Mouse (Mus musculus) c-Kit-positive CD71-negative TER-119-negative erythroid progenitor cells, embryonic 14.5 days (primary cell): ENCODE measurements around the gene Lgr5.

Source experiments
- DNase-seq: peaks from one replicate; pipeline ENCODE4 v3.0.0-alpha.2; 2013; ENCODE audit warnings: low read depth

Gene Lgr5

DNA sequence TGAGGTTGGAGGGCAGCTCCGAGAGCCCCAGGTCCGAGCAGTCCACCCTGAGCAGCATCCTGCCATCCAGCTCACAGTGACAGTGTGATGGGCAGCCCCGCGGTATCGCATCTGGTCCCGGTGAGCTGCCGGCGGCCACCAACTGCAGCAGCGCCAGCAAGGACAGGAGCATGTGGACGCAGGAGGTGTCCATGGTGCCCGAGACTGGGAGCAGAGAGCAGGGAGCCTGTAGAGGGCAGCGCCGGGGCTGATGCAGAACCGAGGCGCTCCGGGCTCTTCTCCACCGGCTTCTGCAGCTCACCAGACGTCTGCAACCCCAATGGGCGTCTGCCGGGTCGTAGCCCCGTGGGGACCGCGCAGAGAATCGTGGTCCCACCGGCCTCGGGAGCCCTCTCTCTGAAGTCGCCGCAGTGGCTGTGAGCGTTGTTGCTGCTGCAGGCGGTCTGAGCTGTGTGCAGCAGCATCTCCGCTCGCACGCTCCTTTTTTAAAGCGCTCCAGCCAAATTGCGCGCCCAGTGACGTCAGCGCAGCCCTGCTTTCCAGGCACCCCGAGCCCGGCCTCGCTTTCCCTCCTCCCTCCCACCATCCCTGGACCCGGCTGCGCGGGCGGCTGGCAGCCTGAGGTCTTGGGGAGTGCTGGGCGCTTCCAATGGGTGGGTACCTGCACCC lies at the start of gene Lgr5:
Gene Lgr5 (minus strand): TSS at position 480 of the 669 bp plus-strand sequence.
- no peak for DNase-seq

DNA sequence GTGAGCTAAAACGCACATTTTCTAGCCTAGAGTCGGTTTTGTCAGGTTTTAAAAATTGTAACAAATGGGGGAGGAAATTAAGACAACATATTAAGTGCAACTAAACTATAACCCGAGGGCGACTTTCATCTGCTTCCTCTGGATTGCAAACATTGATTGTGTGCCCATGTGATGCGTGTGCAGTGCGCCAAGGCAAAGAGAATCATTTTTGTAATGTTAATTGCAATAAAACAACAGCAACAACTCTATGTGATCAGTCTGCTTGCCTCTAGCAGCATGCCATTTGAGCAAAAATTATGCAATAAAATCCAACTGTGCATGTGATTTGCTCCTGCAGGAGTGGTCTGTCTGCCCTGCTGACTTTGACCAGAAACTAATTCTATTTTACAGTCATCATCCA lies 39.1 kb upstream of the Lgr5 start:
- no peak for DNase-seq

DNA sequence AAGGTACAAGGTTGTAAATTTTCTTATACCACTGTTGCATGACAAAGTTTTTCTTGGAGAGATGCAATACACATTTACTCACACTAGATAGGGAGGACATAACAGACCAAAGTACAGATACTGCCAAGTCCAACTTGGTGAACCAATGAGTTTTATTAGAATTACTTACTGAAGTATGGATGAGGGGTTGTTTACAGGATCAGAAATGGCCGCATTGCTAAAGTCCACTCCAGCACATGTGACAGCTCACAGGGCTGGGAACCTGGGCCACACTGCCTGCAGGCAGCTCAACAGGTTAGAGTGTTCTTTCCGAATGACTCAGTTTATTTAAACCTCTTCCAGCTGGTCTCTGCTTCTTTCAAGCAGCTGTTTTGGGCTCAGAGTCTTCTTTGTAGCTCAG lies 37.4 kb upstream of the Lgr5 start:
- DNase-seq = no peak

DNA sequence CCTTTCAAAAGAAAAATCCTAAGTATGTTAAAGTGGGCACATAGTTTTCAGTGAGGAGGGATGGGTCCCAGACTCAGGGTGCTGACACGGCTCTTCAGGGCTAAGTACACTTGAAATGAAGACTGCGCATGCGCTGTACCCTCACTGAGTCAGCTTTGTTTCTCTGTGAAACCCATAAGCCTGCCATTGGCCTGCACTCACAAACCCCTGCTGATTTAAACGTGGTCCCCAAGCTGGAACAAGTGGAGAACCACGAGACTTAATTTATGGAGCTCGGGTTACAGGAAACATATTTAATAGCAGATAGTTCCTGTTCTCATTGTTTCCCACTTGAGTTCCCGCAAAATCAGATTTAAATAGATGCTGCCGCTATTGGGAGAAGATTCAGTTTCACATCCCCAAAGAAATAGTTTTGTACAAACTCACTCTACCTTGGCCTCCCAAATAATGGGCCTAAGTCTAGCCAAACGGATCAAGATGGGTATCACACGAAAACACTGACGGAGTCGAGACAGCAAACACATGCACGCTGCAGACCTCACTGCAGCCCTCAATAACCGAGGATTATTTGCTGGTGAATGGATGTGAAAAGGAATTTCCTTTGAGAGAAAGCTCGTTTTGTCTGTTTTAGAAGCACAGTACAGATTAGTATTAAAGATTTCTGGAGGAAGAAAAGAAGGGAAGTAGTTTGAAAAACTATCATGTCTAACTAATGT lies 36.5 kb upstream of the Lgr5 start:
- DNase-seq = peak; percentile 5

DNA sequence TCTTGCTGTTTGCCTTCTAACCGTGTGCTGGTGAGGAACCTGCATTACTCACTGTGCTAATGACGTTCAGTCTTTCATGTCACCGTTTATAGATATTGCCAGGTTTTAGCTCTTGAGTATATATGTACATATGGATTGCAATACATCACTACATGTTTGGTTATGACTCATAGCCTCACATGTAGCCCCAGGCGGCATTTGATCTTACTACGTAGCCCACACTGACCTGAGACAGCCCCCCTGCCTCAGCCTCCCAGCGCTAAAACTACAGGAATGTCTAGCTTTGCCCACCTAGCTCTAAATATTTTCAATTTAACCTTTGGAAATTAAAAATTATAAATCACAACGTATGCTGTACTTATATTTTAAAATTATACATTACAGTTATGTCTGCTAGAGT lies 35.9 kb upstream of the Lgr5 start:
- DNase-seq = no peak

DNA sequence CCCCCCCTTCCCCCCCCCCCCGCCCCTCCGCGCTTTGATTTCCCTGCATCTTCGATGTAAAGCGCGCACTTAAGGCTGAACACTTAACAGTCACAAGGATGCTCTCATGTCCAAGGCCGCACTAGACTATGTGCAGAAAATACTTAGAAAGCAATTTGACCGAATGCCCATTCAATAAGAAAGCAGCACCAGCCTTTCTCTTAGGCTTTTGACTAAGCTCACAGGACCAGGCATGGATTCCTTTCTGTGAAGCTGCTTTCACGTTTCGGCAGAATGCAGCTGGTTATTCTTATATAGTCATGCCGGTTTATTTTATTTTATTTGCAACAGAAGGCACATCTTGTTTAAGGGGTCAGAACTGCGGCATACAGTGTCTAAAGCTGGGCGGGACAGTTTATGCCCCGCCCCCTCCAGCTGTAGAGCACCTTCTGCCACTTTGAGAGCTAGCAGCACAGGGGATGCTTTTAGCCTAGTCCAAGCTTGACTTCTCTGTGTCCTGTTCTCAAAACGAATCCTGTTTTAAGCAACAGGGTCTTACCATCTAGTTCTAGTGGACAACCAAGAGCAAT lies 30.8 kb upstream of the Lgr5 start:
- no peak for DNase-seq

DNA sequence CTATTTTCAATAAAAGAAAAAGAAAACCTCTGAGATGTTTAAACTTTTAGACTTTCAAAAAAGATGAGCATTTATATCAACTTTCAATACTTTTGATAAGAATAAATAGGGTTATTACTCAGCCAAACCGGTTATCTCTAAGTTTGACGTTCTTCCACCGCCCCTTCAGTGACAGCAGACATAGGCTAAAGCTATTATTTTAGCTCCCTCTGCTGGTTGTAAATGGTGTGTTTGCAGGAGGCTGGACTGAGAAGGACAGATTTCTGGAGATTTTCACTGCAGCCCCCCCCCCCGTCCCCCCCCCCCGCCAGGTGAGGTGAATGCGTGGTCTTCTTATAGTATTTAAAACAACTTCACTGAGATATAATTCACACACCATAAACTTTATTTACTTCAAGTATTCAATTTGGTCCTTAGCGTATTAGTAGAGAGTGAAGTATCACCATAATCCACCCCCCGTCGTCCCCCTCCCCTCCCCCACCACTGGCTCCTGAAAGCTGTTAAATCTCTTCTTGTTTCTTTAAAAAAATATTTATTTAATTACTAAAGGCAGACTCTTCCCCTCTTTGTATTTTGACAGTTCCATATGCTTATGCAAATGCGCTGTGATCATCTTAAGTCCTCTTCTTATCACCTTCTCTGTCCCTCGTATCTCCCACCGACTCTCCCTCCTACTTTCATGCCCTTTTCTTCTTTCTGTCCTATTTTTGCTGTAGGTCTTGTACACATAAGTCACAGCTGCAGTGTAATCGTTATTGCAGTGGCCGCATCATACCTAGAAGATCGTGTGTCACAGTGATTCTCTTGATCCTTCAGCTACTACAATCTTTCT lies 30.1 kb upstream of the Lgr5 start:
- DNase-seq = peak; percentile 32

DNA sequence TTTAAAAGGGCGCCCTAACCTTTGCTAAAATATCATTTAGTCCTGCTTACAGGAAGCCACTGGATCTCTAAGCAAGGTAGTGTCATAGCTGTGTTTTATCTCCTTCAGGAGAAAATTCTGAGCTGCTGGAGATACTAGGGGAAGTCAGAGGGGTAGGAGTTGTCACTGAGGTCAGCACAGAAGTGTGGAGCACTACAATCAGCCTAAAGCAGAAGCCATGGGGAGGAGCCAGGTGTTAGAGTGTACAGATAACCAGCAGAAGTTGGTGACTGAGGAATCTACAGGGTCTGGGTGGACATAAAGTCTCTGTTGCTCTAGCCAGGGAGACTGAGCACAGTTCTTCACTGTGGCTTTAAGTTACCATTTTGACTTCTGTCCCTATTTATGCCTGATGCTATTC lies 8.2 kb upstream of the Lgr5 start:
- no peak for DNase-seq

DNA sequence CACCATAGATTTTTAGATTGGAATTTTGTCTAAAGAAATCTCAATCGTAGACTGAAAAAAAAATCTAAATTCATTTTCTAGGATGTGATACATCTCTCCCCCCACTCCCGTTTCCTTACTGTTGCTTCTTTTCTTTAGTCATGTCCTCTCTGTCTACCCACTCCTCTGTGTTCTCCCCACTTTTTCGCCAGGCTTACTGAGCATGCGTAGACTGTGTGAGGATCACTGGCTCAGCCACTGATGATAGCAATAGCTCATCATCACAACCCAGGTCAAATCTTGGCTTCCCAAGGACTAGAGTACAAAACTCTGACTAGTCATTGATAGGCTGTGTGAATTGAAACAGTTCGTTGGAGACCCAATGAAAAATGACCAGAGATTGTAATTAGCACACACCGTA lies 6.1 kb upstream of the Lgr5 start:
- DNase-seq = no peak

DNA sequence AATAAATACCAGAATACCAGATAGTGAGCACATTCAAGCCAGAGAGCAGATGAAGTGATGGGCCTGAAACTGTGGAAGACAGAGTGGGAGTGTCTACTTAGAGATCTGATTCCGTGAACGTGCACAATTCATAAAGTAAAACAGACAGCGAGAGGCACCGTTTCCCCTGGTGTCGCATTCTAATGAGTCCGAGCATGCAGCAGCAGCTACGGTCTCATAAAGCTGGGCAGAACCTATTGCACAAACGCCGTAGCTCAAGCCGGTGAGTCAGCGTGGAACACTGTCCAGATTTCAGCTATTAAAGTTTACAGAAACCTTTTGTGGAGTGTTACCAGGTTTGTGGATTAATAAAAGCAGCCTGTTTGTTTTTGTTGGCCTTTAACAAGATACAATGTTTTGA lies 5.6 kb upstream of the Lgr5 start:
- DNase-seq = no peak

DNA sequence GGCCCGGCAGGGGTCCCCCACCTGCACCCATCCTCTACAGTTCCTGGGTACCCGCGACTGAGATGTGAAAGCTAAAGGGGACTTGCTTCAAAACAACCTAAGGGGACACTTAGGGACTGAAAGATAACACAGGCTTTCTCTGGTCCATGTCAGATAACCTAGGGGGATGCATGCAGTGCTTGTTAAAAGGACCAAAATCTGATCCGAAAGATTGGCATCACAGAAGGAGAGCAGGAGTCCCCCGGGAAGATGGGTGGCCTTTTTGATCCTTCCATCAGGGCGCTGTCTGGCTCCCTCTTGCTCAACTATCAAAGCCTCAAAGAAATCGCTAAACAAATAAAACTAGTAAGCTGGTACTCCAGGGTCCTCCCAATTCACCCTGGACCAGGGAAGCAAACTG lies 399 bp upstream of the Lgr5 start:
- no peak for DNase-seq

DNA sequence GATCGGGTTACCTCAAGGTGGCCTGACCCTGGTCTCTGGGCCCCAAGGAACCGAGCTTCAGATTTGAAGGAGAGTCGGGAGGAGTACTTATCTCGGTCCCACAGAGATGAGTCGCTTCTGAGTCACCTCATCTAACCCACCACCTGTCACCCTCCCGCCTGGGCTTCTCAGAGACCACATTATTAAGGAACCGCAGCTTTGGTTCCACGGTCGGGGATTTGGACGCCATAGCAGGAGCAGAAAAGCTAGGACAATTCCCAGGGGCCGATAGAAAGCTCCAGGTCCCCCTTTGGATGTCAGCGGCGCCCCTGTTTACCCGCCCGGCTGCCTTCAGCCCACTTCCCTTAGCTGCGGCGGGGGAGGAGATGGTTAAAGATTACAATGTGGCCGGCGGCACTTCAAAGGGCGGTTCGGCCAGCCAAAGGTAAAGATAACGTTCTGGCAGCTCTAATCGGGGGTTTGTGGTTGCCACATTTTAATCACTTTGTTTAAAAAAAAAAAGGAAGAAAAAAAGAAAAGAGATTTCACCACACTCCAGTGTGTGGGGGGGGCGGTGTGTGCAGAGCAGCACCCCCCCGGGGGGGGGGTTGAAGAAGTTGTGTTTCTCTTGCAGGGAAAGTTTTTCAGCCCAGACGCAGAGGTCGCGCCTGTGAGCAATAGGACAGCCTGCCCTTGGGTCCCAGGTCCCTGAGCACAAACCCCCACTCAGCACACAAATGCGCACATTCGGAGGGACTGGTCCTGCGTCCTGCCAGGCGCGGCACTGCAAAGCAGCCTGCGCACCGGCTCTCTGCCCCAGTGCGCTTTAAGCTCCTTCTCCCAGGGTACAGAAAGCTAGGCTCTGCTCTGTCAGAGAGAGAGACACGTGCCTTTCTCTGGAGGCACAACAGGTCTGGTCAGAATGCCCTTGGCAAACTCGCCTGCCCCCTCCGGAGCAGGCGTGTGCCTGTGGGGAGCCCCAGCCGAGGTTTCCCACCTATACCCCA lies 1.0 kb downstream of the Lgr5 start:
- DNase-seq = peak; percentile 32

DNA sequence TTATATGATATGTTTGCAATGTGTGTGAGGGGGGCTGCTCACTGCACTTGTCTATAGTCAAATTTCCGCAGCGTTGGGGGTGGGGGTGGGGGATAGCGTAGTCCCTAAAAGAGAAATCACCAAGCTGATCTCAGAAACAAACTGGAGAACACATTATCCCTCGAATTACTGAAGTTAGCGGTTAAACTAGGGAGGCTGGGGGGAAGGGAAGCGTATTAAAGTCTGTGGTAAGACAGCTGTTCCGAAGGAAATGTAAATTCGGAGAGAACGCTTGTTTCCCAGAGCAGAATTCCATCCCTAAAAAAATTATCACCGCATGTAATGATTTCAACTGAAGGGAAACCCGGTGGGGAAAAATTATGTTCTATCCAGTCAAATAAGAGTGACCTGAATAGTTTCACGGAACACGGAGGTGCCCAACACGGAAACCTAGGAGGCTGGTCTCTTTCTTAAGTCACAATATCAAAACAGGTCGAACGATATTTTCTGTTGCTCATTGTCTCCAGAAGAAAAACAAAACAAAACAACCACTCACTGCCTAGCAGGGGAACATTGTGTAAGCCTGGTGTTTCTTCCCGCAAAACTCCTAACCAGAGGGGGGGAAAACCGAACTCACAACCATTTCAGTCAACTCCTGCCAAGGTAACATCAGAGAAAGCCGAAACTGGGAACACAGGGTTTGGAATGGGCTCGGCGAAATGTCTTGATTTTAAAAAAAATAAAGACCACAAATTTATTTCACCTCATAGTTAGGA lies 1.9 kb downstream of the Lgr5 start:
- no peak for DNase-seq

DNA sequence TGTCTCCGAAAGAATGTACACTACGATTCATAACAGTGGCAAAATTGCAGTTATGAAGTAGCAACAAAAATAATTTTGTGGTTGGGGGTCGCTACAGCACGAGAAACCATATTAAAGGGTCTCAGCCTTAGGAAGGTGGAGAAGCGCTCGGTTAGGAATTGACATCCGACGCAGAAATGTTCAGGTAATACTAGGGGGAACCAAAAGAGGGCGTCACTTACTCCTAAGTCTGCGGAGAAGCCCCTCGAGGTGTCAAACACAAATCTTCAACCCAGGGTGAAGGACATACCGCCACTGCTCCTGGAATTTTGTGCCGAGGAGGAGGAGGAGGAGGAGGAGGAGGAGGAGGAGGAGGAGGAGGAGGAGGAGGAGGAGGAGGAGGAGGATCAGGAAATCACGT lies 2.9 kb downstream of the Lgr5 start:
- no peak for DNase-seq

DNA sequence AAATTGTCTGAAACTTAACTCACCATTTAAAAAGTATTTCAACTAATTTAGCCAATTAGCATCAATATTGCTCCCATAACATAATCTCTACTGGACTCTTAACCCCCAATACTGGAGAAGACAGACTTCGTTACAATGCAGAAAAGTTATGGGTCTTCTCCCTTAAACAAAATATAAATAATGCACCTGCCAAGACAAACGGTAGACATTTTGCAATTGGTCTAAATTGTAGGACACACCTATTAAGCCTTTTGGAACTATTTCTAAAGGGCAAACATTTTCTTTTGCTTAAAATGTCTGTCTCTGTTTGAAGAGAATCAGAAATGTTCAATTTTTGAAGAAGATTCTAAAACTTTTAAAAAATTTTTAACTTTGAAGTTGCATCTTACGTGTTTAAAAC lies 4.5 kb downstream of the Lgr5 start:
- no peak for DNase-seq

DNA sequence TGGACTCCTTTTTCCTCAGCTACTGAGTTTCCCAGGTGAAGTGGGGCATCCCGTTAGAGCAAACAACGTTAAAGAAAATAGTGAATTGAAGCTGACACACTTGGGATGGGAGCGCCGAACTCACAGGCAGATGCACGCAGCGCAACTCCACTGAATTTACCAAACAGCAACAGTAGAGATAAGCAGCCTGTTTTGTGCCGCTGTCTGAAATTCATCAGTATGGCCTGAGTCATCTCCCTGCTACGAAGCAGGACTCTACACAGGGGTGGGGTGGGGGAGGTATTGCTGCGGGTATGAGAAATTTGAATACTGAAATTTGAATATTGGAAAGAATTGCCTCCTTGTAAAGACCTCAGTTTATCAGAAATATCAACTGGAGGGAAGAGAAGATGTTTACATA lies 5.6 kb downstream of the Lgr5 start:
- no peak for DNase-seq

DNA sequence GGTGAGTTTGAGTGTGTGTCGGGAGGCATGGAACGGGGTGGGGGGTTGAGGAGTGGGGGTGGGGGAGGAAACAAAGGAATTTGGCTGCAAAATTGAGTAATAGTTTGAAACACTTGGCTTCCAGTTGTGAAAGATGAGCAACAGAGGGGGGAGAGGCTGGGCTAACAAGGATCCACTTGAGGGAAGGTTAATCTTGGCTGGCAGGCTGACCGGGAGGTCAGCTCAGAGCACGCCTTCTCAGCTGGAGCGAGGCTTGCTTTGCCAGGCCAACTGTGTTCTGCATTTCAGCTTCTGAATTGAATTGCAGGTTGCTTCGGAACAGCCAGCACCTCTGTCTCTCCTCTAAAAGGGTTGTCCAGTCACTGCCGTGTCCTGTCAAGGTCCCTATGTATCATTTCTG lies 8.1 kb downstream of the Lgr5 start:
- no peak for DNase-seq

DNA sequence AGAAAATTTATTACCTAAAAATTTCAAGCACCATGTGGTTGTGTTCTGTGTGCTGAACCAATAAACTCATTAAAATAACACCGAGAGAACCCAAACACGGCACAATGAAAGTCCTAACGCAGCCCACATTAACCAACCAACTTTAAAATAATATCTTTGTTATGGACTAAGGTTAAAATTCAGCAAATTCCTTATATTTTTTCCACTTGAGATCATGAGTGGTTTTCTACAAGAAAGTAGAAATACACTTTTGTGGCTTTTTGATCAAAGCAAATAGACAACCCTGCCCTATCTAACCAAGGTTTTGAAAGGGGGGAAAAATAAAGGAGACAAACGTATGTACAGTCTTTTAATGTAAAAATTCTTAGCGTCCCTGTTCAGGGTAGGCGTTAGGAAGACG lies 8.5 kb downstream of the Lgr5 start:
- DNase-seq = no peak

DNA sequence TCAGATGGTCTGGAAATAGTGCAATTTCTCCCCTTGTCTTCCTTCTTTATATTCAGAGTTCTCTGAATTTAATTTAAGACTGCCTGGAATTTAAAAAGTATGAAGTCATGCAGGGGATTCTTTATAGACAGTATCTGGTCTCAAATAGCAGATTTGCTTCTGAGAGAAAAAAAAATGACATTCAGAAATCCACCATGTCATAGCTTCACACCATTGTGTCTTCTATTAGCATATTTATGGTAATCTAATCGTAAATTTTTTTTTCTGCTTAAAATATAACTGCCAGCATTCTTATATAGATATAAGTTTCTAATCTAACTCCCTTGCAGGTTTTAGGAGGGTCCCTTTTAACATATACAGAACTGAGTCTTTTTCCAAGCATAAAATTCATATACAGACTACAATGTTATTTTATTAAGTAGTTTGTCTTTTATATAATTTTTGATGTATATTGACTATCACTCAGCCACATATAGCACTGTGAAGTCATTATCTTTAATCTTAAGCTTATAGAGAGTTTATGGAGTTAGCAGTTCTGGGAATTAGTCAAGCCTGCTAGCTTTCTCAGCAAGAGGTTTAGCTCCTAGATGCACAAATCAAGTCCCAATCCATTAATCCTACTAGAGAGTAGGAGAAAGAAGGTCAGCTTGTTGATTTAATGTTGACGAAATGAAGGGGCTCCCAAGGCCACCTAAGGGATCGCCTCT lies 15.7 kb downstream of the Lgr5 start:
- DNase-seq = no peak

DNA sequence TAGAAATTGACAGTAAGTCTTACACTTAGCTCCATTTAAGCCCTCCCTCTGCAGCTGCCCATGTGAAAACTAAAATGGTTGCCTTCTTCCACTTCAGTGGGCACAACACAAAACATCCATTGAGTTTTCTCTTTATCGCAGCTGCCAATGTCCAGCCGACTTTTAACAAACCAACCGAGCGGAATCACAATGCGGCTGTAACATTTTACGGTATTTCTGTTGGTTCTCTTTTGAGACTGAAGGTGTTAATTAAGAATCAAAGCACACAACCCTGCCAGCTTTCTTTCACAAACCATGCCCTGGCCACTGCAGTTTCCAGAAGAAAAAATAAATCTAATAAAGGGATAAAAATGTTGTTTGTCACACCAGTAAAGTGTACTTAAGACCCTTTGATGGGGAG lies 16.3 kb downstream of the Lgr5 start:
- no peak for DNase-seq
